Mouse (Mus musculus) erythroblast, embryonic 14.5 days (primary cell): ENCODE data around the gene Hsd17b1. TPM values are rescaled to one million over a fixed set of nuclear protein-coding genes. Genes with fewer than 3 reads are reported as not detected.

Experiments used
- H3K27me3 ChIP-seq: 2 replicates; pipeline ENCODE4 v1.6.1; 2012; ENCODE audit warnings: inconsistent platforms; ENCODE audit not compliant: control insufficient read depth
- H3K36me3 ChIP-seq: 2 replicates; pipeline ENCODE4 v1.6.1; 2012; ENCODE audit warnings: mild to moderate bottlenecking, inconsistent platforms; ENCODE audit not compliant: control insufficient read depth
- H3K4me1 ChIP-seq: 2 replicates; pipeline ENCODE4 v1.6.1; 2012; ENCODE audit warnings: inconsistent platforms; ENCODE audit not compliant: control insufficient read depth
- H3K4me3 ChIP-seq: replicated peaks from 2 replicates; pipeline ENCODE3; 2012; ENCODE audit warnings: moderate library complexity, mild to moderate bottlenecking, inconsistent platforms
- H3K9me3 ChIP-seq: 2 replicates; pipeline ENCODE4 v1.6.1; 2012; ENCODE audit warnings: low read length, inconsistent platforms, mixed read lengths; ENCODE audit not compliant: control insufficient read depth
- GATA1 ChIP-seq: IDR thresholded peaks from 2 replicates; pipeline ENCODE4 v1.6.1; 2012; ENCODE audit warnings: low read length, inconsistent platforms, mixed read lengths
- TAL1 ChIP-seq: IDR thresholded peaks from 3 replicates; pipeline ENCODE4 v1.6.1; 2012; ENCODE audit warnings: low read length, inconsistent platforms, mixed read lengths
- polyA plus RNA-seq: library from polyadenylated mRNA; stranded (reverse); fragments of >175 nt; gene quantifications from 2 replicates; pipeline ENCODE4 v1.2.3, GENCODE M21; 2012

The Hsd17b1 gene
- polyA plus RNA-seq, 1 experiment, result 0.04 TPM

- no peaks in the 10 kb centered on the region for H3K9me3 ChIP-seq
- peak overlapping the region; percentile 43 for H3K4me3 ChIP-seq
- peaks cover 19% of the 10 kb centered on the region for H3K27me3 ChIP-seq
- H3K4me1 ChIP-seq, result peaks cover 69% of the 10 kb centered on the region
- no peak for TF ChIP-seq GATA1
- TF ChIP-seq TAL1, result no peak
- H3K36me3 ChIP-seq, result peaks cover 69% of the 10 kb centered on the region
These were observed 13.7 kb upstream of the Hsd17b1 start for GRCm38 (mm10) chr11:101064462-101064861.

- Histone ChIP-seq H3K27me3 (peaks cover 23% of the 10 kb centered on the region), H3K4me3 (no peak overlapping the region), H3K4me1 (peaks cover 75% of the 10 kb centered on the region), H3K9me3 (no peaks in the 10 kb centered on the region), H3K36me3 (peaks cover 64% of the 10 kb centered on the region)
- TF ChIP-seq GATA1 (no peak), TAL1 (no peak)
These were observed 13.2 kb upstream of the Hsd17b1 start for GRCm38 (mm10) chr11:101065002-101065401.

GRCm38 (mm10) chr11:101066549-101067412 is 11.4 kb upstream of the Hsd17b1 start:
- peak overlapping the region; percentile 40 for H3K4me3 ChIP-seq
- TF ChIP-seq GATA1 (no peak), TAL1 (no peak)
- no peaks in the 10 kb centered on the region for H3K9me3 ChIP-seq
- peaks cover 78% of the 10 kb centered on the region for H3K4me1 ChIP-seq
- H3K36me3 ChIP-seq, result peaks cover 46% of the 10 kb centered on the region
- H3K27me3 ChIP-seq, result peaks cover 41% of the 10 kb centered on the region

- no peak for TF ChIP-seq GATA1
- TF ChIP-seq TAL1, result no peak
- peaks cover 61% of the 10 kb centered on the region for H3K27me3 ChIP-seq
- peaks cover 4% of the 10 kb centered on the region; the same call in 1 of the 2 replicates for H3K9me3 ChIP-seq
- peak within 1 kb of the TSS; percentile 81 for H3K4me3 ChIP-seq
- peaks cover 52% of the 10 kb centered on the region for H3K4me1 ChIP-seq
- H3K36me3 ChIP-seq, result peaks cover 18% of the 10 kb centered on the region
These were observed 8.6 kb upstream of the Hsd17b1 start, which contains the start of gene Naglu for GRCm38 (mm10) chr11:101069391-101070188. TSS of gene Naglu (plus strand) at chr11:101070012.

- peaks cover 4% of the 10 kb centered on the region; the same call in 1 of the 2 replicates for H3K9me3 ChIP-seq
- H3K36me3 ChIP-seq, result peaks cover 12% of the 10 kb centered on the region
- peak overlapping the region; percentile 81 for H3K4me3 ChIP-seq
- H3K4me1 ChIP-seq, result peaks cover 46% of the 10 kb centered on the region
- no peak for TF ChIP-seq TAL1
- TF ChIP-seq GATA1, result no peak
- peaks cover 61% of the 10 kb centered on the region for H3K27me3 ChIP-seq
These were observed 8.1 kb upstream of the Hsd17b1 start for GRCm38 (mm10) chr11:101070189-101070527.

GRCm38 (mm10) chr11:101070987-101071386 is 7.2 kb upstream of the Hsd17b1 start:
- no peak for TF ChIP-seq GATA1
- no peak for TF ChIP-seq TAL1
- H3K36me3 ChIP-seq, result peaks cover 5% of the 10 kb centered on the region
- H3K4me3 ChIP-seq, result no peak overlapping the region
- peaks cover 61% of the 10 kb centered on the region for H3K27me3 ChIP-seq
- H3K9me3 ChIP-seq, result peaks cover 4% of the 10 kb centered on the region; the same call in 1 of the 2 replicates
- H3K4me1 ChIP-seq, result peaks cover 38% of the 10 kb centered on the region

GRCm38 (mm10) chr11:101071810-101072428 is 6.3 kb upstream of the Hsd17b1 start:
- Histone ChIP-seq H3K4me3 (no peak overlapping the region), H3K9me3 (peaks cover 4% of the 10 kb centered on the region; the same call in 1 of the 2 replicates), H3K36me3 (no peaks in the 10 kb centered on the region), H3K27me3 (peaks cover 70% of the 10 kb centered on the region), H3K4me1 (peaks cover 29% of the 10 kb centered on the region)
- TF ChIP-seq GATA1, result no peak

GRCm38 (mm10) chr11:101079746-101080145 is 1.5 kb downstream of the Hsd17b1 start:
- peaks cover 62% of the 10 kb centered on the region for H3K27me3 ChIP-seq
- TF ChIP-seq GATA1, result no peak
- no peak for TF ChIP-seq TAL1
- H3K9me3 ChIP-seq, result peaks cover 9% of the 10 kb centered on the region; the same call in 1 of the 2 replicates
- H3K4me3 ChIP-seq, result no peak overlapping the region
- H3K4me1 ChIP-seq, result peaks cover 36% of the 10 kb centered on the region
- H3K36me3 ChIP-seq, result peaks cover 7% of the 10 kb centered on the region
